Mouse (Mus musculus): ENCODE measurements around the gene 3110070M22Rik. TPM values are rescaled to one million over a fixed set of nuclear protein-coding genes. Genes with fewer than 3 reads are reported as not detected.
A peak's percentile ranks its signal among the peaks of the same experiment; 100 is the strongest.
"Not testable (repeated sequence)": the region's sequence is repeated elsewhere in the genome, so short reads cannot be mapped to it uniquely, and the experiment has no call there.

3110070M22Rik gene
- 0.81 and 1.9 TPM in 2 replicates for total RNA-seq (2015)
- total RNA-seq (2017): 1.00 and 1.1 TPM in 2 replicates

DNA sequence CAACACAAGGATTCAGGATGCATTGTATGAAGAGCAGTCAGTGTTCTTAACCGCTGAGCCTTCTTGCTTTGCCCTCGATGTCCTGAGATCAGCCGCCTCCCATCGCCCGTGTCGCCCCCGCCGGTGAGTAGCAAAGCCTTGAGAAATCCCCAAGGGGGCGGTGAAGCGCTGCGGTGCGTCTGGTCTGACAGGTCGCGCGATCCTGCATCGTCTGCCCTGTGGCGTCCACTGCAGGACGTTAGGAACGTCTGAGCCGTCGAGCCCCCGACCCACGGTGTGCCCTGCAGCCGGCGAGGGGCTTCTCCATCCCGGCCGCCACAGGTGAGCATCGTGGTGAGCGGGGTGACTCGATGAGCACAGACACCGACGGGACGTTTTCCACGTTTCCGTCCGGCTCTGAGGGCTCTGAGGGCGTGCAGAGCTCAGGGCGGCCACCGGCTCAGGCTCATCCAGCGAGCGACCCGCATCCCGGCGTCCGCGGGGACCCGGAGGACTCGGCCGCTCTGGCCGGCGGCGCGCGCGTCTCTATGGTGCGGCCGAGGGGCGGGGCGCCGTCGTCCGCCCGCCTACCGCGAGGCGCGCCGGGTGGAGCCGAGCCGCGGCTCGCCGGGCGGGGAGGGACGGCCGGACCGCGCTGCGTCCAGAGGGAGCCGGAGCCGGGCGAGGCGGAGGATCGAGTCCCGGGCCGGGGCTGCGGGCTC, at the start of gene 3110070M22Rik, which contains the start of gene Tmem267:
Gene 3110070M22Rik (minus strand): TSS at position 504 of the 701 bp plus-strand sequence.
Gene Tmem267 (plus strand): TSS at position 160 of the 701 bp plus-strand sequence.
- no peak; the same call in 1 of the 2 replicates for ATAC-seq (replicated peaks; ENCODE audit: poor library complexity)

DNA sequence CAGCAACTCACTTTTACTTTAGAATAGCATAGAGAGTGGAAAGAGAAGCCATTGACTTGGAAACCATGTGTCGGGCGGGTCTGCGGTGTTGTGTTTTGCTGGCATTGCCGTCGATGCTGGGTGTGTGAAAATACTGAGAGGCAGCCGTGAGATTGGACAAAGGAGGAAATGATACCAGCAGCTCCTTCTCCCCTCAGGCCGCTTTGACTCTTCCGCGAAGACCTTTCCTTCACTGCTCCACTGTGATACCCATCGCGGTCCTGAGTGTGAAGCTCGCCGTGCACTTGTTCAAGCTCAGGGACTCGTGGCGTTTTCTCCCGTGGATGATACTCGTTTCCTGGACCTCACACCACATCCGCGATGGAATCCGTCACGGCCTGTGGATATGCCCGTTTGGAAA, 6.8 kb upstream of the 3110070M22Rik start:
- ATAC-seq (replicated peaks; ENCODE audit: poor library complexity): 0 out of 2 replicates have a peak, but pooled peaks have one; percentile 14

DNA sequence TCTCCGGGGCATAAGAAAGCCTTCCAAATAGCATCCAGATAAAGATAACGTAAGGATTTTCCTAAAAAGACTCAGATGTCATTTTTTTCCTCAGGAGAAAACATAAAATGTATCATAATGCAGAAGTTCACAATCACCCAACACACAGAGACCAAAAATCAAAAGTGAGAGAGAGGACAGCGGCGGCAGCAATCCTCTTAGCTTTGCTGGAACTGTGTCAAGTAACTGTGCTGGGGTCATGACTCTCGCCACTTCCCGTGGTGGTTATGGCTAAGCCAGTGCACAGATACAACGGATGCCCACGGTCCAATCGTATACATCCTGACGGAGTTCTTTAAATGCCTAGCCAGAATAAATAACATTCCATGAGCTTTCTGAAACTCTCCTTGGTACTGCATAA, 3.9 kb upstream of the 3110070M22Rik start:
- not testable (repeated sequence) for ATAC-seq (replicated peaks; ENCODE audit: poor library complexity)

DNA sequence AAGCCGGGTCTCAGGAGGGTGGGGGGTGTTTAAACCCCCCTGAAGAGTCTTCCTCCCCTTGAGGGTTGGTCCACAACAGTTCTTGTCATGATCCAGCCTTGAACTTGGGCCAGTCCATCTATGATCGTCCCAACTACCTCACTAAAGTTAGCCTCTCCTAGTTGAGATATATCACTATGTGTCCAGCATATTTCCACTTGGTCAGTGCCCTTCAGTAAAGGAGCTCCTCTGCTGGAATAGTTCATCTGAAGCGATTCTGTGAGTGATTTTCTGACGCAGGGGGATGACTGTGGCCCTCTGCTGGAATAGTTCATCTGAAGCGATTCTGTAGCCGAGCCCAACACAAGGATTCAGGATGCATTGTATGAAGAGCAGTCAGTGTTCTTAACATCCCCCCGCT, 829 bp downstream of the 3110070M22Rik start:
- no peak for ATAC-seq (replicated peaks; ENCODE audit: poor library complexity)

DNA sequence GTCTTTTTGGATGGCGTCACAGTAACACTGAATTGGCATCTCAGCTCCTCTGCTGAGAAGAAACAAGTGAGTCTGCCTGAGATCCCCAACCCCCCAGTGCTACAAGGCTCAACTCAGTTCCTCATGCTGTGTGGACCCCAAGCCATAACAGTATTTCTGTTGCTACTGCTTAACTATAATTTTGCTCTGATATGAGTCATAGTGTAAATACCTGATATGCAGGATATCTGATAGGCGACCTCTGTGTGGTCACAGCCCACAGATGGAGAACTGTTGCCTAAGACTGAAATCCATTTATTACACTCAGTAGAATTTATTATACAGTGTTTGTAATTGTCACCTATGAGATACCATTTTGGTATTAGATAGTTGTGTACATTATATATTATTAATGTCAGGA, 10.4 kb downstream of the 3110070M22Rik start:
- no peak for ATAC-seq (replicated peaks; ENCODE audit: poor library complexity)

DNA sequence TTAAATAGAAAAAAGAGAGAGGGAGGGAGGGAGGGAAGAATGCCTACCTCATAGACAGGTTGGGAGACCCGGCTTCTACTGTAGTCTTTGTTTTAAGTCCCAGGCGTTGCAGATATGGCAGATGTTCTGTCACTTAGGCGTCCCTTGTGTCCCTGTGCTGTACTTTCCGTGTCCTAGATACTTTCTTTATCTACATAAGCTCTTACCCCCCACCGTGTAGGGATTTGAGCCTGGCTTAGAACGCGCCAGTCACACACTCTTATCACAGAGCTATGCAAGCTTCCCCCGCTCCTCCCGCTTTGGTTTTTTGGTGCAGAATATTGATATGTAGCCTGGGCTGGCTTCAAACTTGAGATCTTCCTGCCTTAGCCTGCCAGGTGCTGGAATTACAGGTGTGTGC, 11.6 kb downstream of the 3110070M22Rik start:
- 0 out of 2 replicates have a peak, but pooled peaks have one; percentile 20 for ATAC-seq (replicated peaks; ENCODE audit: poor library complexity)

DNA sequence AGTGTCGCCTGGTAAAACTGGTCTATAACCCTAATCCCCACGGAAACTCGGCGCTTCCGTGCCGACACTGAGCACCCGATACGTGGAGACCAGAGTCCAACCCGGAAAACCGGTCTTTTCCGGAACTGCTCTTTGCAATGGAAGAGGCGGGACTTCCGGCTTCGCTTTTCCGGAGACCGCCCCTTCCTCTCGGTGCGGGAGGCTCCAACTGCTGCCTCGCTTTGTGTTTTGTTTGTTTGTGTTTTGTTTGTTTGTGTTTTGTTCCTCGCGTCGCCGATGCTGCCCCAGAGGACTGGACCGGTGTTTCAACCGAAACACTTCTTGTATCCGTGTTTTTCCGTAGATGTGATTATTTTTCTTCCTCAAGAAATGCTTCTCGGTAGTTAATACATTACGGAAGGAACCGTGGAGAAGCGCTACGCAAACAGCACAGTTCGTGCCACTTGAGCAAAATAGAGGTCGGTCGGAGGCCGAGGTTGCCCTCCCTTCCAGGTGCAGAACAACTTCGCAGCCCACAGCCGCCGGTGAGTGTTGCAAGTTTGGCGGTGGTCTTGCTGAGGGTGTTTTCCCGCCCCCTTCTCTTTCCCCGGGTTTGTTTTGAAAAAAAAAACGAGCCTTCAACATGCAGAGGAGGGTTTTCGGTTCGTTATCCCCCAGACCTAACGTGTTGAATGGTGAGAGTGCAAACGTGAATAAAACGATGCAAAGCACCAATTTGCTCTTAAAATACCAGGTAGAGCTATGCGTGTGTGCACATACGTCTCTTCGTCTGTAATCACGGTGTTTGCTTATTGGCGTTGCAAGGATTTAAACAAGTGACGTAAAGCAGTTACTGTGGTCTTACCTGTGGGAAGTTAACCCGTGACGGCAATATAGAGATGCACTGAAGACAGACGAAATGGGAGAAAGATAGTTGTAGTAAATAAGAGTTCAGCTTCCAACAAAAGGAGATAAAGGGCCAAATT, 25.3 kb downstream of the 3110070M22Rik start, which contains the start of gene 4833420G17Rik:
Gene 4833420G17Rik (plus strand): TSS at position 173 of the 965 bp plus-strand sequence.
- peak; percentile 94 for ATAC-seq (replicated peaks; ENCODE audit: poor library complexity)

DNA sequence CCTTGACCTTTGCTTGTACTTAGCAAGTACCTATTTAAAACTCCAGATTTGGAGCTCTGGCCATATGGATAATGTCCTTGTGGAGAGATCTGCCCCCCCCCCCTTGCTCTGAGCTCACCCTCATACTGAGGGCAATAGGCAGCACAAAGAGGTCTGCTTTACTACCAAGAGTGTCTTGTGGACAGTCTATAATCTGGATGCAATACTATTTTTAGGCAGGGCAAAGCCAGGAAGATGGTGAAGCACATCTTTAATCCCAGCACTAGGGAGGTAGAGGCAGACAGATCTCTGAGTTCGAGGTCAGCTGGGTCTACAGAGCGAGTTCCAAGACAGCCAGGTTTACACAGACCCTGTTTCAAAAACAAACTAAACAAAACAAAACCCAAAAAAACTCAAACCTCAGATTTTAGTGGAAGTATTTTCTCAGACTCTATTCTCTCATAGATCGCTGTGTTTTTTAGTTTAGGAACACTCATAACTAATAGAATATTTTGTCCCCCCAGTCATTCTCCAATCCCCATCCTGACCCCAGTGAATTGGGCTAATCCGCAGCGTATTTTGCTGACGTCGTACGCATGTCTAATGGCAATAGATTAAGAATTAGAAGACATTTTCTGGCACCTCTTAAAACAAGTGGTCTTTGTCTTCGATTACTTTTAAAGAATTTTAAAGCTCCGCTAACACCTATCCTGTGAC, 26.1 kb downstream of the 3110070M22Rik start:
- peak; percentile 52 for ATAC-seq (replicated peaks; ENCODE audit: poor library complexity)

DNA sequence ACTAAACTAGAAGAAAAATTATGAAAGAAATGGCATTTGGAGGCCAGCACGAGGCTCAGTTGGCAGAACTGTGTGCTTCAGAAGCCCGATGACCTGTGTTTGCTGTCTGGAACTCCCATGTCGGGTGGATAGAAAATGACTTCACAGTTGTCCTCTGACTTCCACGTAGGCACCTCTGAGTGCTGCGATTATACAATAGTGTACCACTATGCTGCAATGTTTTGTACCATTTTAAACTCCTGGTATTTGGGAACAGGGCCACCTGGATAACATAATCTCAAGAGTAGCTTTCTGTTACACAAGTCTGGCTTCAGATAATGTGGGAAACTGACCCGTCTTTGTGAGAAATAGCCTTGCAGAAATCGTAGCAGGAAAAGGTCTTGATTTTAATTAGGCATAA, 31.8 kb downstream of the 3110070M22Rik start:
- no peak for ATAC-seq (replicated peaks; ENCODE audit: poor library complexity)

DNA sequence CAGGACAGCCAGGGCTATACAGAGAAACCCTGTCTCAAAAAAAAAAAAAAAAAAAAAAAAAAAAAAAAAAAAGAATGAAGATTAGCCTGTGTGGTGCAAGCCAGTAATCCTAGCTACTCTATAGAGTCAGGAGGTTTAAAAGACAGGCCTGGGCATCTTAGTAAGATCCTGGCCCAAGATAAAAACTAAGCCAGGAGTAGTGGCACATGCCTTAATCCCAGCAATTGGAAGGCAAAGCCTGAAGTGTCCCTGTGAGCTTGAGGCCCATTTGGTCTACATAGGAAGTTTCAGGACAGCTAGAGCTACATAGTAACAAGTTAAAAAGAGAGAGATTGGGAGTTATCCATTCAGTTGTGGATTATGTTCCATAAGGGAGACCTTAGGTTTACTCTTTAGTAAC, 33.1 kb downstream of the 3110070M22Rik start:
- no peak for ATAC-seq (replicated peaks; ENCODE audit: poor library complexity)

DNA sequence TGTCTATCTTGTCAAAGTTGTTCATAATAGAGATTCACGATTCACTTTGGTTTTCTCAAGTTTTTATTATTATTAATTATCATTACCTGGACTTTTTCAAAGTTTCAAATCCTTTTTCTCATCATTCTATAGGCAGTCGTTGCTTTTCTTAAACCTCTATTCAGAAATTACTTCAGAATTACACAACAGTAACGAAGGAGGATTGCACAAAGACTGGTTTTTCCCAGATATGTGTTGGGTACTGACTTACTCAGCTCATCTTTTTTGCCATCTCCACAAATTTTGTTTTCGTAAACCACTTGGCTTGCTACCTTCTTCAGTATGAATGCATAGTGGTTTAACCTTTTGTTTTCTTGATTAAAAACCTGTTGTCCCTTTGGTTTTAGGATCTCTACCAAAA, 34.6 kb downstream of the 3110070M22Rik start:
- ATAC-seq (replicated peaks; ENCODE audit: poor library complexity): peak; percentile 72

DNA sequence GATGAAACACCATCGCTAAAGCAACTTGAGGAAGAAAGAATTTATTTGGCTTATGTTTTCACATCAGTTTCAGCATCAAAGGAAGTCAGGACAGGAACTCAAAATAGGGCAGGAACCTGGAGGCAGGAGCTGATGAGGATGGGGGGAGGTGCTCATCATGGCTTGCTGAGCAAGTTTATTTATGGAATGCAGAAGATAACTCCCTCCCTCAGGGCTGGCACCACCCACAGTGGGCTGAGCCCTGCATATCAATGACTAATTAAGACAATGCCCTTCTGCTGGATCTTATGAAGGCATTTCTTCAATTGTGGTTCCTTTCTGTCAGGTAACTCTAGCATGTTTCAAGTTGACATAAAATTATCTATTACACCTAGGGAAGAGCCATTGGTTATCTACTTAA, 45.9 kb downstream of the 3110070M22Rik start:
- peak; percentile 81 for ATAC-seq (replicated peaks; ENCODE audit: poor library complexity)

Other genes with a start within 250 kb of the 3110070M22Rik start
- gene Paip1, start 59.8 kb downstream of the 3110070M22Rik start, total RNA-seq (2015): 72.0 and 80.2 TPM in 2 replicates
- 77.7 and 88.1 TPM in 2 replicates for gene Paip1, start 59.8 kb downstream of the 3110070M22Rik start, total RNA-seq (2017)
- gene 4833420G17Rik, start 25.6 kb downstream of the 3110070M22Rik start, total RNA-seq (2015): 57.9 and 62.6 TPM in 2 replicates
- 35.7 and 54.5 TPM in 2 replicates for gene 4833420G17Rik, start 25.6 kb downstream of the 3110070M22Rik start, total RNA-seq (2017)
- 13.9 and 14.5 TPM in 2 replicates for gene Tmem267, start 344 bp downstream of the 3110070M22Rik start, total RNA-seq (2015)
- 3.4 and 6.6 TPM in 2 replicates for gene Tmem267, start 344 bp downstream of the 3110070M22Rik start, total RNA-seq (2017)
- 0.12 and 0.22 TPM in 2 replicates for gene Ccl28, start 135.4 kb upstream of the 3110070M22Rik start, total RNA-seq (2015)
- 0.27 and 0.67 TPM in 2 replicates for gene Ccl28, start 135.4 kb upstream of the 3110070M22Rik start, total RNA-seq (2017)
- 20.1 and 21.7 TPM in 2 replicates for gene Hmgcs1, start 202.0 kb upstream of the 3110070M22Rik start, total RNA-seq (2015)
- 26.5 and 34.3 TPM in 2 replicates for gene Hmgcs1, start 202.0 kb upstream of the 3110070M22Rik start, total RNA-seq (2017)